Mouse (Mus musculus): ENCODE results near the gene Emg1.

Gene Emg1

GRCm38 (mm10) chr6:124711824-124712782 lies at the start of gene Emg1, which contains the start of gene Phb2:
Gene Emg1 (minus strand): TSS chr6:124712178.
Gene Phb2 (plus strand): TSS chr6:124712336.
- peak; percentile 98 for DNase-seq (ENCODE audit: low read depth)

DNA sequence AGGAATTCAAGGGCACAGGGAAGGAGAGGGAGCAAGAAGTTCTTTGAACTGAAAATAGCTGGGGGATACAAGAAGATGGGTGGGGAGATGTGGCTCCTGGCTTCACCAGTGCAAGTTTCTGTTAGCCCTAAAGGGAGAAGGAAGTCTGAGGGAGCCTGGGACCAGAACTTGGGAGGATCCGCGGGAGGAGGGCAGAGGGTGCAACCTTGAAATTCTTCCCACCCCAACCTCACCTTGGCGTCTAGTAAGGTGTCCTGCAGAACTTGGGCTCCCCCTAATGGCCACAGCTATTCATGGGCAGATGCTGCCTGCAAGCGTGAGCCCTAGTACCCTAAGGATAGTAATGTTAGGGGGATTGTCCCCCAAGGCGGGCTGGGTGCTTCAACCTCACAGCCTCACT lies 47.3 kb upstream of the Emg1 start:
- DNase-seq (ENCODE audit: low read depth) = peak; percentile 94

- no peak for DNase-seq (ENCODE audit: low read depth)
Observed at GRCm38 (mm10) chr6:124758849-124759232, 46.9 kb upstream of the Emg1 start.

- no peak for DNase-seq (ENCODE audit: low read depth)
Observed at GRCm38 (mm10) chr6:124757909-124758848, 46.2 kb upstream of the Emg1 start.

DNA sequence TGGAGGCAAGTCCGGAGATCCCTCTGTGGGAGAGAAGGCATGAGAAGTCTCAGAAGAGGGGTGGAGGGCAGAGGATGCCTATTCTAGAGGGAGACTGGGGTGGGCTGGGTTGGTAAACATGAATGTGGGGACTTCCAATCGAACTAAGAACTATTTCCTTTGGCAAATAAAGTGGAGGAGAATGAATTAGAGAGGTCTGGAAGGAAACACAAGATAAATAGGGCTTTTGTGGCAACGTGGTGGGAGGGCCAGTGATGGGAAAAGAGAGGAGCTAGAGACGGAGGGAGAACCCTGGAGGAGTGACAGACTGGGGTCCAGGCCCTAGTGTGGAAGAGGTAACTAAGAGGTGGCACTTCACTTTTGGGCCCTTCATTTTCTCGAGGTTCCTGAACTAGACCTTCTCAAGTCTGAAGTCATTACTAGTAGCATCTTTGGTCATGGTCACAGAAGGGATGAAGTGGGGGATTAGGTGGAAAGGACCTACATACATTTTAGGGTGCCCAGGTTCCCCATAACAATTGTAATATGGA lies 45.4 kb upstream of the Emg1 start:
- no peak for DNase-seq (ENCODE audit: low read depth)

- peak; percentile 67 for DNase-seq (ENCODE audit: low read depth)
Observed at GRCm38 (mm10) chr6:124756652-124757350, 44.8 kb upstream of the Emg1 start.

DNA sequence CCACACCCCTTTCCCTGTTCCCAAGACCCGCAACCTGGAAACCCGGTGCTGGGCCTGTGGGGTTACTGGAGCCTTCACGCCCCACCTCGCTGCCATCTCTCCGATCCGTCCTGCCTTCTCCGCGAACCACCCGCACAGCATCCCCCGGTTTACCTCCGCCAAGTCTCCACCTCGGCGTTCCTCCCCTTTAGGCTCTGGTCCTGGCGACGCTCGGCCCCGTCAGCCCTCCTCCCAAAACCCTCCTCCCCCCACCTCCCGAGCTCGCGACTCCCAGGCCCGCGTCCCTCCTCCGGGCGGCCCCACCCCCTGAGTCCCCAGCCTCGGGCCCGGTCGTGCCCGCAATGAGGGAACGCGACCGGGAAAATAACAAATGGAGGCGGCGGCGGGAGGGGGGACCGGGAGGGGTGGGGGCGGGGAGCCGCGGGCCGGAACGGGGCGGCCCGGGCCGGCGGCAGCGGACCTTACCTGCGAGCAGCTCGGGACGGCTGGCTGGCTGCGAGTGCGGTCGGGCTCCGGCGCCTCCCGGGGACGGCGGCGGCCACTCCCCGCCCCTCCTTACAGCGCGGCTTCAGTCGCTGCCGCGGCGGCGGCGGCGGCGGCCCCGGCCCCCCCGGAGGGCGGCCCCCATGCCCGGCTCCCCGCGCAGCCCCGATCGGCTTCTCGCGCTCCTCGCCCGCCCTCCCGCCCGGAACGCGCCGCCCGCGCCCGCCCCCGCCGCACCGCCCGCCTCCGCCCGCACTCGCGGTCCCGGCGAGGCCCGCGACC lies 44.0 kb upstream of the Emg1 start, which contains the start of the genes Gm45234 and Atn1:
Gene Gm45234 (minus strand): TSS at position 191 of the 765 bp plus-strand sequence.
Gene Atn1 (minus strand): TSS at position 694 of the 765 bp plus-strand sequence.
- peak; percentile 65 for DNase-seq (ENCODE audit: low read depth)

DNA sequence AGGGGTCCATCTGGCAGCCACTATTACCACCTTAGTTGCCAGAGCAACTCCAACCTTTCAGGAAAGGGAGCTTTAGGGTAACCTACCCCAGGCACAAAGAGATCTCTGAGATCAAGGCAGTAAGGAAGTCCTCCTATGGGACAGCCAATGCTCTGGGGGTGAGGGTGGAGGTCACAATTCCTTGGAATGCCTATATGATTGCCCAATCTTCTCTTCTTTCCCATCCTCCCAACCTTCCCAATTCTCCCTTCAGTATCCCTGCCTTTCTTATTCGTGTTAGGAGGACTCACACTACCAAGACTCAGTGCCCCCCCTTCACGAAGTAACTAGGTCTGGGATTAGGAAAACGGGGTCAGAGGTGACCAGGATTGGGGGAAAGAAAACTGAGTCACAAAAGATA lies 43.3 kb upstream of the Emg1 start:
- no peak for DNase-seq (ENCODE audit: low read depth)

DNA sequence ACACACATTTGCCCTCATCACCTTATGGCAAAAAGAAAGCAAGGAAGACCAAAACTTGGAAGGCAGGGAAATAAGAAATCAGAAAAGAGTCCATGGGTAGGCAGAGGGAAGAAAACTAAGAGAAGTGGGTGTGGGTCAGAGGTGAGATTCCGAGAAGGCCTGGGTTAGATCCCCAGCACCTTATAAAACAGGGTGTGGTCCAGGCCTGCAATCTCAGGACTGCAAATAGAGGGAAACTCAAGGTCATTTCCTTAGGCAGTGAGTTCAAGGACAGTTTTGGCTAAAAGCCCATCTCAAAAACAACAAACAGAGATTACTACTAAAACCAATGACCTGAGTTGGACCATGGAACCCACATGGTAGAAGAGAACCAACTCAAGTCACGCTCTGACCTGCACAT lies 41.9 kb upstream of the Emg1 start:
- no peak for DNase-seq (ENCODE audit: low read depth)

DNA sequence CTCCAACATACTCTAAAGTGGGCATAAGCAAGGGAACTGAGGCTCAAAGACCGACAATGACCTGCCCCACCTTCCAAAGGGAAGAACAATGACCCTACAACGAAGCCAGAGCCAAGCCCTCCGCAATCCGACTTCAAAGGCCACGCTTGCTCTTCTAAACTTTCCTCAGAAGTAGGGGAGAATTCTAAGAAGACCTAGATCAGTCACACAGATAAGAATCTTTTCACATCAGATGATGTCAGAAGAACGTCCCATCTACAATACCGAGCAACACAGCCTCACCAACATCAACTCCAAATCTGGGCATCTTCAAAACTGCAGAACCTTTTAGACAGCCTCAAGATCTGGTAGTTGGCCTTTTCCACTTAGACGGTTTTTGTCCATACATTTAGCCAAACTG lies 38.4 kb upstream of the Emg1 start:
- peak; percentile 77 for DNase-seq (ENCODE audit: low read depth)

DNA sequence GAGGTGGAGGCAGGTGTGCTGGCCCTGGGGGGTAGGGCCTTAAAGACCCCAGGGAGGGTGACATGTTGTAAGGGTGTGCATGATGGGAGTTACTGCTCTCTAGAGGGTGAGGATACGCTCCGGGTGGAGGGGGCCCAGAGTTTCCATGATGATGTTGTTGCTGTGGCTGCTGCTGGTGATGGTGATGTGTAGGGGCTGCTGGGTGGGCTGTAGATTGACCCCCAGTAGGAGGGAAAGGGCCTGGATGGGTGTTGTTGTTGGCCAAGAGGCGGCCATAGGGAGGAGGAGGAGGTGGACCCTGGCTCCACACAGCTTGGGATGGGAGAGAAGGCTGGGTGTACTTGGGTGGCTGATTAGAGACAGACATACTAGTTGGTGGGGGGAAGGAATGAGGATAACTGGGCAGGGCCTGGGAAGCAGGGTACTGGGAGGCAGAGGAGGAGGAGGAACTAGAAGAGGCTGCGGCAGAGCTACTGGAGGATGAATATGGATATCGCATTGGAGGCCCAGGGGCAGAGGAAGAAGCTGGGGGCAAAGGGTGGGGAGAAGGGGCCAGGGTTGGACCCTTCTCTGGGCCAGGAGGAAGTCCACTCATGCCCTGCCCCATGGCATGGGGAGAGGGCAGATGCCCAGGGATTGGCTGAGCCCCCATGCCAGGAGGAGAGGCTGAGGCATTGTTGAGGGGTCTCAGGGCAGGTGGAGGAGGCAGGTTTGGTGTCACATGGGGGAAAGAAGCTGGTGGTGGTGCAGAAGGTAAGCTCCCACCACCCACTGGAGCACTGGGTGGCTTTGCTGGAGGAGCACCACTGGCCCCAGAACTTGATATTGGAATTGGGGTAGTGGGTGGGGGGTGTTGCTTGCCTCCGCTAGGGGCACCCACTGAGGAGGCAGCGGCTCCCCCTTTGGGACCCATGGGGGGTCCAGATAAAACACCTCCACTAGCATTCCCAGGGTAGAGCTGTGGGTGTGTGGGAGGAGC lies 35.0 kb upstream of the Emg1 start:
- no peak for DNase-seq (ENCODE audit: low read depth)

DNA sequence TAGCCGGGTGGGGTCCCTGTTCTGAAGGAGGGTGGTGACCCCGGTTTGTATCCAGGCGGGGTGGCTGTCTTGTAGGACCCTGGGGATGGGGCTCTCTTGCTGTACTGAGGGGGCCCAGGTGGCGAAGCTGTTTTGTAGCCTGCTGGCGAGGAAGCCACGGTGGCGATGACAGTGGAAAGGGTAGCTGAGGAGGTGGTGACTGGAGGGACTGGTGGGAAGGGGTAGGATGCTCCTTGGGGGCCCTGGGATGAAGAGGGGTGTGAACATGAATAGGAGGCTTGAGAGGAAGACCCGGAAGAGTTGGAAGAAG lies 34.3 kb upstream of the Emg1 start:
- no peak for DNase-seq (ENCODE audit: low read depth)

DNA sequence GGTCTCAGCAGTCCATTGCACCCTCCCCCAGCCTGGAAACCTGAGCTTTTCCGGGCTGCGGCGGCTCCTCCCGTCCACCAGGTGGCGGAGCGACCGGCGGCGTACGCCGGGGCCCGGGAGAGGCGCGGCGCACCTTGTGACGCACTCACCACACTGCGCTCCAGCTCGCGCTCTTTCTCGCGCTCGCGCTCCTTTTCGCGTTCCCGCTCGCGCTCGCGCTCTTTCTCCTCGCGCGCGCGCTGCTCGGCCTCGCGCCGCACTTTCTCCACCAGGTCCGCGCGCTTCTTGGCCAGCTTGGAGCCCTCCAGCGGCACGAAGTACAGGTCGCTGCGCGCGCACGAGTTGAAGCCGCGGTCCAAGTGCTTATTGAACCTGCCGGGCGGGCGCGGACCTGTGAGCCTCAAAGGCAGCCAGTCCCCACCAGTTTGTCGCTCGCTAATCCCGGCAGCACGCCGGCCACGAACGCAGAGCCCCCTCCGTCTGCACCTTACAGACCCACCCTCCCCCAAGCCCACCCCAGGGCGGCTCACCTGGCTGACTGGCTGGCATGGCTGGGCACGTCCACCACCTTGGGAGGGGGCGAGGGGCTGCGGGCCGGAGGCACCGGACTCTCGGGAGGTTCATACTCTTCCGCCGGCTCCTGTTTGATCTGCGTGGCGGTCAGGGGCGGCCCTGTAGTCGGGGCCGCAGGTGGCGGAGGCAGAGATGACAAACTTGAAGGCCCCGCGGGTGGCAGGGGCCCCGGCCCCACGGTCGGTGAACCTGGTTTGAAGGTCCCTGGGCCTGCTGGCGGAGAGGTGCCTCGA lies 33.7 kb upstream of the Emg1 start:
- DNase-seq (ENCODE audit: low read depth) = peak; percentile 96

DNA sequence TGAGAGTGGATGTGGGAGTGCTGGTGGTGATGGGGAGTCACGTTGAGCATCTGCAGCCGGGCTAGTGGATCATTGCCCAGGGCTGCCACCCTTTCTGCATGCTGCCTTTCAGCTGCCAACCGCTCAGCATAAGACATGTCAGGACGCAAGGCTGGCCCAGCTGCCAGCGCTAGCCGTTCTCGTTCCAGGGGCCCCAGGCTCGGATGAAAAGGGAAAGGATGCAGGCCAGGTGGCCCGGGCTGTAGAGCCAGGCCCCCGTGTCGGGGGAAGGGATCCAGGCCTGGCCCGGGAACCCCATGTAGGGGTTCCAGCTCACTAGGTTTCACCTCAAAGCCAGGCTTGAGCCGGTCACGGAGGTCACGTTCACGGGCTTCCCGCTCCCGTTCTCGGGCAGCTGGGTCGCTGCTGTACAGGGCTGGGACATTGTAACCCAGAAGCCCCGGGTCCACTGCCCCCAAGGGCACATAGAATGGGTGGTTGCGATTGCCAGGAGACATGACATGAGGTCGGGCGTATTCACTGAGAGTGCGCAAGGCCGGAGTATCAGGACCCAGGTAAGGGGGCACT lies 32.9 kb upstream of the Emg1 start:
- DNase-seq (ENCODE audit: low read depth) = no peak

GRCm38 (mm10) chr6:124743647-124744046 lies 31.7 kb upstream of the Emg1 start:
- no peak for DNase-seq (ENCODE audit: low read depth)

DNA sequence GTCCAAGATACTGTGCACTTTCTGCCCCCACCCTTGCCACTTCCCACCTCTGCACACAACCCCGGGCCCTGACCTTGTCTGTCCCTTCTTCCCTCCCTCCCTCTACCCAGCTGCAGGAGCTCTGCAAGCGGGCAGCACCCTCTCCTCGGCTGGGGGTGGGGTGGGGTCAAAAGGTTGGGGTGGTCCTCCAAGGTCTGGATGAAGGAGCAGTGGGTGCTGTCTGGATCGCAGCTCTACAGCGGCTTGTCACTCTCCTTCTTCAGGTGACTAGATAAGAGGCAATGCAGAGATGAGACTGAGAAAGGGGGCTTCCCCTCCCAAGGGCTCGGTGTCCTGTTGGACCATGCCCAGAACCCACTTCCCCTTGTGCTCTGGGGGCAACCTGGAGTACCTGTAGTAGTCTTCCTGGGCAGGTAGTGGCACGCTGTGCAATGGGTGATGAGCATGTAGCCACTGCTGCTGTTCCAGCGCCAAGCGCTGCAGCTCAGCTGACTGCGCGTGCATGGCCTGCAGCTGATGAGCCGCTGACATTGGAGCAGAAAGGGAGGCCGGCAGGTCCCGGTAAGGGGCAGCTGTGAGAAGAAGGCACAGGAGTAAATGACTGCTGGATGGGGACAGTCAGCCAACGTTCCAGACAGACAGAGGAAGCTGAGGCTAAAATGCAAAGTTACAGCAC lies 31.0 kb upstream of the Emg1 start:
- DNase-seq (ENCODE audit: low read depth) = no peak

DNA sequence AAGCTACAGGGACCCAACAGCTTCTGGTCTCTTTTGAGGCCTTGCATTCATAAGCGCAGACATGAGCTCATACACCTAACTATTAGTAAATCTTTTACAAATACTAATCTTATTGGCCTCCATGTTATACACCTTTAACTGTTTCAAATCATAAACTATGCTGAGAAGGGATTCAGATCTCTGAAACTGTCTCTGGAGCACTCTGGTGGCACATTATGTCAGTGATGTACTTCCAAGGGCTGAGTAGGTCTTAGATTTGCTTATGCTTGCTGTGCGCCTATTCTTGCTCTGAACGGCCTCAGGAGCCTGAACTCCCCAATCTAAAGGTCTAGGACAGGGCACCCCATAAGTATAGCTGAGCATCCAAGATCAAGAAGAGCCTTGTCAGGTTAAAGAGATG lies 29.9 kb upstream of the Emg1 start:
- DNase-seq (ENCODE audit: low read depth) = no peak

Data from induced T-regulatory cell, adult 2 months (primary cell).